Mouse (Mus musculus): ENCODE measurements at regions not wholly inside any gene's neighbourhood (a gene's known extent, or its start where the extent isn't known, plus 50 kb on each side); places are given as distances from the start of the nearest gene placed in this dataset.

DNA sequence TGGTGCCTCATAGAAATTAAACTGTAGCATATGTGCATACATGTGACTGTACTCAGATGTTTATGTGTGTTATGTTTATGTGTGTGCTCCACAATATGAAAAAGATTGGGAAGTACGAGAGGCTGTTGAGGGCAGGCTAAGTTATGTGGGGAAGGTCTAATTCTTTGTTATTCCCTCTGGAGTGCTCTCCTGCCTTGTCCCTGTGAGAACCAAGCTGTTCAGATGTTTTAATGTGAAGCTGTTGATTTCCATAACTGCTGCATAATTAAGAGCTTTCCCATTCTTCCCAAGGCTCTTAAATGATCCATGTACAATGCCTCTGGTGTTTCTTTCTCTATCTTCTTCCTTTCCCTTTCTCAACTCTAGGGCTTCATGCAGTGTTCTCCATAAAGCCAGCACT is 202.7 kb upstream of the Xrcc4 start:
- TF ChIP-seq CTCF (IDR thresholded peaks at IDR 0.05; ENCODE audit: extremely low read depth, insufficient read depth, insufficient read length, insufficient replicate concordance) = no peak
- TF ChIP-seq POLR2A (IDR thresholded peaks at IDR 0.05; ENCODE audit: low read depth, low read length) = no peak
